18 mouse cellular contexts compared by ENCODE assay signal in the genomic region with DNA sequence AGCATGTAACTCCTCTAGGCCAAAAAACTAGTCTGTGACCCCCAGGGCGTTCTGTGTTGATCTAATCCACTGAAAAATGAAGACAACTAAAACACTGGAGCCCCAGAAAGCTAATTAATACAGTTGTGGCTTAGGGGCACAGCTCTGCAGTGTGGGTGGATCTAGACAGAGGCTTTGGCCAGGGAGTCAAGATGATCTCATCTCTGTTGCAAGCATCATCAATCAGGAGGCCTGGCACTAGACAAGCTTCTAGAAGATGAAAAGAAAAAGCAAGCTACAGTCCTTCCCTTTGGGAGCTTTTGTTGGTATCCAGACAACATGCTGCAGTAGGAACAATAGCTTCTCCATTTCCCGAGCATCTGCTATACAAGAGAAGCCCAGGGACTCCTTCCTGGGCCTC. TPM values are rescaled to one million over a fixed set of nuclear protein-coding genes. Genes with fewer than 3 reads are reported as not detected.
DNase-seq lines count a peak whose midpoint lies in the region; ATAC-seq lines count a peak whose summit lies in the region.
"Had no signal": no experiment of that assay in that cellular context is flagged by ENCODE, and none has a peak within 500 bp of the region (broad histone marks: within the 10 kb centered on the region; RNA-seq: fewer than 3 reads in every experiment).

No protein-coding gene starts in this region.

- no peaks in the 10 kb centered on the region for H3K9me3 ChIP-seq in neural tube, embryonic 14.5 days (ENCODE audit: control insufficient read depth, low read length)
- no peaks in the 10 kb centered on the region for H3K9me3 ChIP-seq in neural tube, embryonic 15.5 days (replicated peaks)
- H3K9me3 ChIP-seq: forebrain, embryonic 13.5 days; hindbrain, embryonic 13.5 days; liver, embryonic 15.5 days had no signal

- ATAC-seq in neural tube, embryonic 14.5 days (ENCODE audit: low read depth): peak; percentile 60; the same call in 1 of the 2 replicates
- no peak for ATAC-seq in neural tube, embryonic 15.5 days (ENCODE audit: low FRiP score)
- ATAC-seq: forebrain, embryonic 13.5 days; intestine, postnatal 0 days had no signal

- 35% methylated on average over 2 of the region's 2 CpGs for WGBS in neural tube, embryonic 14.5 days
- WGBS in neural tube, embryonic 15.5 days: 32% methylated on average over 2 of the region's 2 CpGs

- peak; percentile 8 to 20 for DNase-seq in heart, adult 18-20 months
- DNase-seq in heart, postnatal 10 days: no peak
- peak; percentile 16 for DNase-seq in brain, adult 2 months (ENCODE audit: low read depth, low spot score)
- DNase-seq in right cerebral cortex, postnatal 4 days: no peak
- DNase-seq in kidney, adult 18-20 months: no peak
- DNase-seq: B cell, adult 2 months; cerebellum, adult 11 months; cerebellum, postnatal 25 days; gastrocnemius, postnatal 14 days; kidney, postnatal 25 days; midbrain, embryonic 14.5 days; thymus, postnatal 4 days had no signal

- H3K4me1 ChIP-seq in neural tube, embryonic 14.5 days (ENCODE audit: control insufficient read depth, insufficient read depth, low read length): no peaks in the 10 kb centered on the region
- no peaks in the 10 kb centered on the region for H3K4me1 ChIP-seq in neural tube, embryonic 15.5 days
- H3K4me1 ChIP-seq: forebrain, embryonic 13.5 days; hindbrain, embryonic 13.5 days; liver, embryonic 15.5 days had no signal

- no peak overlapping the region for H3K4me3 ChIP-seq in neural tube, embryonic 14.5 days (ENCODE audit: low read depth, low read length)
- H3K4me3 ChIP-seq in neural tube, embryonic 15.5 days (replicated peaks): no peak overlapping the region
- H3K4me3 ChIP-seq: forebrain, embryonic 13.5 days; hindbrain, embryonic 13.5 days; liver, embryonic 15.5 days had no signal

- no peak overlapping the region for H3K9ac ChIP-seq in neural tube, embryonic 14.5 days (replicated peaks; ENCODE audit: low read depth, low read length)
- no peak overlapping the region for H3K9ac ChIP-seq in neural tube, embryonic 15.5 days (replicated peaks)
- H3K9ac ChIP-seq: forebrain, embryonic 13.5 days; hindbrain, embryonic 13.5 days; liver, embryonic 15.5 days had no signal

- no peak overlapping the region for H3K4me2 ChIP-seq in neural tube, embryonic 14.5 days (ENCODE audit: low read depth, low read length)
- H3K4me2 ChIP-seq in neural tube, embryonic 15.5 days: no peak overlapping the region
- H3K4me2 ChIP-seq: forebrain, embryonic 13.5 days; hindbrain, embryonic 13.5 days; liver, embryonic 15.5 days had no signal

- no peaks in the 10 kb centered on the region for H3K36me3 ChIP-seq in neural tube, embryonic 14.5 days (ENCODE audit: control insufficient read depth, insufficient read depth, low read length)
- no peaks in the 10 kb centered on the region for H3K36me3 ChIP-seq in neural tube, embryonic 15.5 days
- H3K36me3 ChIP-seq: hindbrain, embryonic 13.5 days; liver, embryonic 15.5 days had no signal

- no peaks in the 10 kb centered on the region for H3K27me3 ChIP-seq in neural tube, embryonic 14.5 days (ENCODE audit: control insufficient read depth, insufficient read depth, low read length)
- H3K27me3 ChIP-seq in neural tube, embryonic 15.5 days (replicated peaks): no peaks in the 10 kb centered on the region
- H3K27me3 ChIP-seq: forebrain, embryonic 13.5 days; hindbrain, embryonic 13.5 days; liver, embryonic 15.5 days had no signal

- intact Hi-C loops in heart, postnatal 10 days (cut with DNase I): no loop called here

- no peak overlapping the region for H3K27ac ChIP-seq in neural tube, embryonic 14.5 days (ENCODE audit: low read depth, low read length)
- H3K27ac ChIP-seq in neural tube, embryonic 15.5 days (replicated peaks): no peak overlapping the region
- H3K27ac ChIP-seq: forebrain, embryonic 13.5 days; hindbrain, embryonic 13.5 days; liver, embryonic 15.5 days had no signal

RNA-seq across cellular contexts. Expression of a gene that starts 9.6 kb away (rescaled TPM):
- 100 to 1,000 TPM; 103 to 114 TPM for total RNA-seq in heart, adult 18-20 months (2021)
- total RNA-seq in heart, postnatal 10 days (2021): 100 to 1,000 TPM; 219 to 224 TPM
- 30.1 and 53.3 TPM in 2 replicates for polyA plus RNA-seq in neural tube, embryonic 14.5 days (2014; fragmentation: Nextera tagmentation; extraction: Ambion mirVana)
- 39.5 and 66.4 TPM in 2 replicates for polyA plus RNA-seq in neural tube, embryonic 15.5 days (2015; fragmentation: Nextera tagmentation; extraction: Ambion mirVana)

Comparison
In these comparisons a context has a peak if more than half of its experiments do, and no peak if none do; other contexts are left out.
1. DNase-seq: peak in heart, adult 18-20 months (2 of 2) and brain, adult 2 months (single experiment); none in heart, postnatal 10 days (0 of 2), right cerebral cortex, postnatal 4 days (single experiment) and kidney, adult 18-20 months (single experiment).